Mouse (Mus musculus) limb, embryonic 14.5 days (tissue): ENCODE measurements at regions not wholly inside any gene's neighbourhood (a gene's known extent, or its start where the extent isn't known, plus 50 kb on each side); places are given as distances from the start of the nearest gene placed in this dataset.

Experiments
- ATAC-seq: fragments of 200-750 bp; cut with Nextera tagmentation; 2 replicates; pipeline ENCODE4 v1.8.0; 2017; ENCODE audit warnings: low read depth, moderate number of reproducible peaks, moderate TSS enrichment; ENCODE audit not compliant: low FRiP score
- DNase-seq: peaks from one replicate; pipeline ENCODE4 v3.0.0-alpha.2; 2015; ENCODE audit warnings: low spot score
- H3K27ac ChIP-seq: fragments of 300-500 bp; sonication (generic); replicated peaks from 2 replicates; pipeline ENCODE4 v1.5.1; 2014; ENCODE audit warnings: low read depth, mild to moderate bottlenecking, low read length, moderate library complexity, mixed read lengths
- H3K27me3 ChIP-seq: fragments of 300-500 bp; sonication (generic); 2 replicates; pipeline ENCODE4 v1.6.1; 2014; ENCODE audit warnings: low read length, mixed read lengths; ENCODE audit not compliant: control insufficient read depth, insufficient read depth
- H3K36me3 ChIP-seq: fragments of 300-500 bp; sonication (generic); 2 replicates; pipeline ENCODE4 v1.6.1; 2014; ENCODE audit warnings: mild to moderate bottlenecking, low read length, moderate library complexity, mixed read lengths; ENCODE audit not compliant: control insufficient read depth, insufficient read depth
- H3K4me1 ChIP-seq: fragments of 300-500 bp; sonication (generic); 2 replicates; pipeline ENCODE4 v1.6.1; 2014; ENCODE audit warnings: antibody characterized with exemption, low read length, mixed read lengths; ENCODE audit not compliant: control insufficient read depth, insufficient read depth
- H3K4me2 ChIP-seq: fragments of 300-500 bp; sonication (generic); replicated peaks from 2 replicates; pipeline ENCODE4 v1.6.1; 2014; ENCODE audit warnings: low read depth, mild to moderate bottlenecking, low read length, moderate library complexity; ENCODE audit not compliant: severe bottlenecking
- H3K4me3 ChIP-seq: fragments of 300-500 bp; sonication (generic); replicated peaks from 2 replicates; pipeline ENCODE4 v1.5.1; 2014; ENCODE audit warnings: low read length
- H3K9ac ChIP-seq: fragments of 300-500 bp; sonication (generic); 2 replicates; pipeline ENCODE4 v1.6.1; 2014; ENCODE audit warnings: mild to moderate bottlenecking, low read depth, low read length, moderate library complexity; ENCODE audit not compliant: severe bottlenecking
- H3K9me3 ChIP-seq: fragments of 300-500 bp; sonication (generic); 2 replicates; pipeline ENCODE4 v1.6.1; 2016; ENCODE audit warnings: low read length; ENCODE audit not compliant: control insufficient read depth
- POLR2A ChIP-seq: fragments of 200-500 bp; IDR thresholded peaks from 2 replicates; pipeline ENCODE4 v1.8.0; 2012; ENCODE audit warnings: inconsistent platforms, mild to moderate bottlenecking, moderate library complexity, borderline replicate concordance; ENCODE audit not compliant: insufficient read depth, insufficient read length; ENCODE audit errors: extremely low read depth
- WGBS: fragments of 180-500 bp; shearing (Covaris S2); extraction: QIAGEN DNeasy Blood & Tissue Kit; methylation state at CpG from one replicate; pipeline ENCODE4 v1.1.7; 2014; 5-methylcytosine and 5-hydroxymethylcytosine counted together

DNA sequence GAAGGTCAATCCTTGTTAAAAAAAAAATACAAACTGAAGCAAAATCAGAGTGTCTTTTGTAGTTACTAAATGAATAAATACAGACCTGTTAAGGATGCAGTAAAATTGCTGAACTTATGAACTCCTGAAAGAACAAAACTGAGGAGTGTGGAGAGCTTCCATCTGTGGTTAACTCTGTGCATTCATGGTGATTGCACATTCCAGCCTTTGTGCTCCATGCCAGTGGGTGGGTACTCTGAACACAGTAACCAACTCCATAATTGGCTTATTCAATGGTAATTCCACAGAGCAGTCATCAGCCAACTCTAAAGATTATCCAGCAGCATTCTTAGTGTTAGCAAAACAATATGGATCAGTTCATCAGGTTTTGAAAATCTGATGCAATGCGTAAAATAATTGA is 599.2 kb downstream of the Tns3 start:
- DNase-seq, result no peak
- Histone ChIP-seq H3K27ac (no peak overlapping the region), H3K4me3 (no peak overlapping the region), H3K27me3 (no peaks in the 10 kb centered on the region), H3K4me2 (no peak overlapping the region), H3K4me1 (no peaks in the 10 kb centered on the region), H3K36me3 (no peaks in the 10 kb centered on the region), H3K9ac (no peak overlapping the region), H3K9me3 (no peaks in the 10 kb centered on the region)
- 98% methylated on average over 1 of the region's 1 CpGs for WGBS
- no peak for TF ChIP-seq POLR2A
- ATAC-seq, result no peak

DNA sequence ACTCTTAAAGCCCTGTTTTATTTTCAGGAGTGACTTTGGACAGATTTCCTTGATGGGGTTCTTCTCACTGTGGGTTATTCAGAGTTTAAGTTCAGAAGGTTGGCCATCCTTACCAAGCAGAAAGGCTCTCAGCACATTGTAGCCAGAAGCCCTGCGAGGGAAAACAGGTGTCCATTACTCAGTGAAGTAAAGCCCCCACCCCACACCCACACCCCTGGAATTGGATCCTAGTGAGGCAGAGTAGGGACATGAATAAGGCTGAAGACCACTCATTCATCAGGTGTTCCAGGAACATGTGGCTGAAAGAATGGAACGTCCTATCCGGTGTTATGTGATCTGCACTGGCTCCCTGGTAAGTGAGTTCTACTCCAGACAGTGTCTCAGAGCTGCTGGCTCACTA is 602.3 kb downstream of the Tns3 start:
- Histone ChIP-seq H3K27ac (no peak overlapping the region), H3K4me2 (no peak overlapping the region), H3K9me3 (no peaks in the 10 kb centered on the region), H3K9ac (no peak overlapping the region), H3K4me1 (no peaks in the 10 kb centered on the region), H3K36me3 (no peaks in the 10 kb centered on the region), H3K27me3 (no peaks in the 10 kb centered on the region), H3K4me3 (no peak overlapping the region)
- no peak for DNase-seq
- WGBS, result 75% methylated on average over 3 of the region's 3 CpGs
- ATAC-seq, result no peak
- no peak for TF ChIP-seq POLR2A

DNA sequence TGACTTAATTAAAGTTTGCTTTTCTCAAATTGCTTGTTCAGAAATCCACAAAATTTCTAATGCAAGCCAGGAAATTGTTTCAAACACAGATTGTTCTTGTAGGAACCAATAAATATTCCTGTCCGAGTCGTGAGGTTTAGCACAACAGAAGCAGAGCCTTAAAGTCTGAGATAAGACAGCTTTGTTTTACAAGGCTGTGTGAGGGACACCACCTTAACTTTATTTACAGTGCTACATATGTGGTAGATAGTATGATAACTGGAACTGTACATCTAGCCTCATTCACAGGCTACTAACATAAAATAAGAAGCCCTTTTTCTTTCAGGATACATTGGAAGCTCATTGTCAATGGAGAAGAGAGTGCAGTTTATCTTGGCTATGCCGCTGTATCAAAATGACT is 602.8 kb downstream of the Tns3 start:
- no peak for ATAC-seq
- no peaks in the 10 kb centered on the region for H3K9me3 ChIP-seq
- TF ChIP-seq POLR2A, result no peak
- no peak overlapping the region for H3K4me2 ChIP-seq
- H3K4me1 ChIP-seq, result no peaks in the 10 kb centered on the region
- H3K27ac ChIP-seq, result no peak overlapping the region
- H3K36me3 ChIP-seq, result no peaks in the 10 kb centered on the region
- no peaks in the 10 kb centered on the region for H3K27me3 ChIP-seq
- DNase-seq, result no peak
- no peak overlapping the region for H3K9ac ChIP-seq
- H3K4me3 ChIP-seq, result no peak overlapping the region
- 67% methylated on average over 3 of the region's 3 CpGs for WGBS

DNA sequence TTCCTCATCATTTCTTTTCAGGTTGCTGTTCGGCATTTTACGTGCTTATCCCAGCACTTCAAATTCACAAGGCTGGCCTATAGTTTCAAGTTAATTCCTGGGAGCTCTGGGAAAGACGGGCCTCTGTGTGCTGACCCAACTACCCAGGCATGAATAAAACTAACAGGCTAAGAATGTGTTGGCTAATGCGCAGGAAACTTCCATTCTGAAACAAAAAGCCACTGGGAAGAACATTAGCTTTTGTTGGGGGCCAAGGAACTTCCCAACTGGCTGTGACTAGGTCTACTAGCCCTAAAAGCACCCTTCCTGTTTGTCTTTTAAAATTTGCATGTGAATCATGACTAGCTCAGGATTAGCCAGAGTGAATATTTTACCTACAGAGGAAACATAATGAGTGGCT is 612.8 kb downstream of the Tns3 start:
- no peak overlapping the region for H3K4me2 ChIP-seq
- 37% methylated on average over 4 of the region's 4 CpGs for WGBS
- H3K9me3 ChIP-seq, result no peaks in the 10 kb centered on the region
- ATAC-seq, result no peak
- no peaks in the 10 kb centered on the region for H3K4me1 ChIP-seq
- no peak overlapping the region for H3K9ac ChIP-seq
- no peak for DNase-seq
- no peak overlapping the region for H3K27ac ChIP-seq
- no peaks in the 10 kb centered on the region for H3K27me3 ChIP-seq
- no peaks in the 10 kb centered on the region for H3K36me3 ChIP-seq
- TF ChIP-seq POLR2A, result no peak
- H3K4me3 ChIP-seq, result no peak overlapping the region

DNA sequence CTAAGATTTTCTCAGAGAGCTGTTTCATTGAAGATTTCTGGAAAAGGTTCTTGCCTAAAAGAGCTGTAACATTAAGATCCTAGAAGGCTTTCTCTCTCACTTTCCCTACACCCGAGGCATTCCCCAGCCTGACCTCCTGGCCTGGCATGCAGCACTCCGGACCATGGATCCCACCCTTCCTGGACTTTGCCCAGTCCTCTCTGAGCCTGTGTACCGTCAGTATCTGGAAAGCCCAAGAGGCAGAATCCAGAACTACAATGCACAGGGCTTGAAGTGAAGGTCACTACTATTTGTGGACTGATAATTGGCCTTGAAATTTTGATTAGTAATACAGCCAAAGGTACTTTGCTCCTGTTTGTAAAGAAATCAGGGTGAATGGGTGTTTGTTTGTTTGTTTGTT is 619.2 kb downstream of the Tns3 start:
- Histone ChIP-seq H3K4me1 (no peaks in the 10 kb centered on the region), H3K27me3 (no peaks in the 10 kb centered on the region)
- TF ChIP-seq POLR2A, result no peak

DNA sequence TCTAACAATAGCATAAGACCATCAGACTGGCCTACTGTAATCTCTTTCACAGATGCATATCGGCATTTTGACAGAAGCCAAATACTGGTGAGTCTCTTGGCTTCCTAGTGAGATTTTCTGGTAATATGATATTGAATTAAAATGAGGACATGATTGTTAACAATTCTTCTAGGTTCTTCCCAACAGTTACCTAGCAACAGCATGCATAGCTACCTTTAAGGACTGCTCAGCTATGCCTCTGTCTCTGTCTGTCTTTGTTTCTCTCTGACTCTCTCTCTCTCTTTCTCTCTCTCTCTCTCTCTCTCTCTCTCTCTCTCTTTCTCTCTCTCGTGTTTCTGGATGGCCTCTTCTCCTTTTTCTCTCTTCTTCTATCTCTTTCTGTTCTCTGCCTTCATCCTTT is 634.2 kb downstream of the Tns3 start:
- Histone ChIP-seq H3K4me3 (no peak overlapping the region), H3K36me3 (no peaks in the 10 kb centered on the region), H3K27me3 (no peaks in the 10 kb centered on the region), H3K27ac (no peak overlapping the region), H3K4me1 (no peaks in the 10 kb centered on the region), H3K9me3 (no peaks in the 10 kb centered on the region), H3K9ac (no peak overlapping the region), H3K4me2 (no peak overlapping the region)
- DNase-seq (no peak), ATAC-seq (no peak)
- WGBS, result 69% methylated on average over 2 of the region's 2 CpGs
- TF ChIP-seq POLR2A, result no peak

More for the DNA sequence above, 619.2 kb downstream of the Tns3 start:
- Histone ChIP-seq H3K36me3 (no peaks in the 10 kb centered on the region), H3K9me3 (no peaks in the 10 kb centered on the region), H3K4me2 (no peak overlapping the region), H3K4me3 (no peak overlapping the region), H3K27ac (no peak overlapping the region), H3K9ac (no peak overlapping the region)
- no peak for DNase-seq
- ATAC-seq, result no peak
- 77% methylated on average over 3 of the region's 3 CpGs for WGBS
